Mouse (Mus musculus) spleen, adult 12 weeks (tissue): ENCODE data around the gene Eef2k.

Experiments
- DNase-seq: peaks from one replicate; pipeline ENCODE4 v3.0.0; 2022; ENCODE audit warnings: low spot score

Gene Eef2k

DNA sequence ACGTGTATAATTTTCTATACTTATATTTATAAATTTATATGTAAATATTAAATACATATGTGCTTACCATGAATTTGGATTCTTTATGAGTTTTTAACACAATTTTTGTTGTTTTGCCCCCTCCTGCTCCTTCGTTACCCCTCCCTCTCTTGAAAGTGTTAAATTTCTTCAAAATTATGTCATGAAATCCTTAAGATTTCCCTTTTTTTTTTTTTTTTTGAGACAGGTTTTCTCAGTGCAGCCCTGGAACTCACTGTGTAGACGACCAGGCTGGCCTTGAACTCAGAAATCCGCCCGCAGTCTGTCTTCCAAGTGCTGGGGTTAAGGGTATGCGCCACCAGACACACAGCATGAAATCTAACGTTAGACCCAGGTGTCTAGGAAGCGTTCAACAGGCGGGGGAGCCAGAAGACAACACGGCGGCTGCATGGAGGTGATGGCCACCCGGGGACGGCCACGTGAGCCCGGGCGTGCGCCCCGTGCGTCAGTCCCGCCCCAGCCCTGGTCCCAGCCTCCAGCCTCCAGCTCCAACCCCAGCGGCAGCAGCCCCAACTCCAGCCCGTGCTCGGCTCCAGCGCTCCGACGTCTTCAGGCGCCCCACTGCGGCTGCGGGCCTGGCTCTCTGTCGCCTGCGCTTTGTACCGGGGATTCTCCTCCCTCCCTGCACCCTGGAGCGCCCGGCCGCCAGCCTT is at the start of gene Eef2k:
Gene Eef2k (plus strand): TSS at position 487 of the 692 bp plus-strand sequence.
- peak; percentile 84 for DNase-seq

DNA sequence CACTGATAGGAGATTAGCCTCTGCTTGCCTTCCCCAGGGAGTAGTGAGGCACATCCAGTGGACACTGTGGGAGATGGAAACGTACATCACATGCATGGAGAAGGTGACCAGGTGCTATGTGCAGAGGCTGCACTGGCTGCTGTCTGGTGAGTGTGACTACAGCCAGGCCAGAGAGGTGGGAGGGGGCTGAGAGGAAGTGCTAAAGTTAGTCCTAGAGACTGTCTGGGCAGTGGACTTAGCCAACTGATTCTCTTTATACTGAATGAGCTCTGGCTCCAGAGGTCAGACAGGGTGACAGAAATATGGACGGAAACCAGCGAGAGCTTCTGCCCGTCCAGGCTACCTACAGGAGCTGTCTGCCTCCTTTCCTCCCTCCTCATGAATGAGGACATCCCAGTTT is 47.1 kb upstream of the Eef2k start:
- no peak for DNase-seq

- DNase-seq: no peak
Measured at GRCm38 (mm10) chr7:120796369-120796768, 46.3 kb upstream of the Eef2k start.

DNA sequence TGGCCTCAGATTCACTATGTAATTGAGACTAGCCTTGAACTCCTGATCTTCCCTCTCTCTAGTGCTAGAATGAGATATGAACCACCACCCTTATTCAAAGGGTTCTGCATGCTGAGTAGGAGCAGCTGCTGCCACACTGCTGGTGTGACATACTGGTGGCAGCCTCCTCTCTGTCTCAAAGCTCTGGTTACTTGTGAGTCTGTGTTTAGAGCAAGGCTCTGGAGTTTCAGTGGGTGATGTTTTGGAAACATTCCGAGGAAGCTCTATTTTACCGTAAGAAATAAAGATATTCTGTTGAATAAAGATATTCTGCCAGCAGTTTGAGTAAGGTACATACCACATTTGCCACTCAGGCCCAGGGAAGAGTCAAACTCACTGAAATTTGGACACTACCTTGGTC is 39.4 kb upstream of the Eef2k start:
- no peak for DNase-seq

- DNase-seq: no peak
Measured at GRCm38 (mm10) chr7:120809705-120810104, 32.9 kb upstream of the Eef2k start.

GRCm38 (mm10) chr7:120811834-120812415 is 30.7 kb upstream of the Eef2k start, which contains the start of gene Gm5737:
Gene Gm5737, plus strand, starts transcription at chr7:120812365.
- DNase-seq: no peak

DNA sequence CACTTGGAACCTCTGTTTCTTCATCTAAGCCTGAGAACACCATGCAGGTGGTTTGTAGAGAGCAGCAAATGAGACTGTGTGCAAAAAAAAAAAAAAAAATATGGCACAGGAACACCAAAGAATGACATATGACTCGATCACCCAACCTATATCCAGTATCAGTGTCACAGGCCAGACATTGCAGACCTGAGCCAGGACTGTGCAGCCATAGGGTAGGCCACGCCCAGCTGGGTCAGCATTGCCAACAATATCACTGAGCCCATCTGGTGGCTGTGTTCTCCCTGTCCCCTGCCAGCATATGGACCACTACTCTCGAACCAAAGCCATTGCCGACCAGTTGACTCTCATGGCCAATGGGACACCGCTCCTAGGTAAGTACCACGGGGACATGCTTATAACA is 25.1 kb upstream of the Eef2k start:
- no peak for DNase-seq

- DNase-seq: no peak
Measured at GRCm38 (mm10) chr7:120819386-120819785, 23.2 kb upstream of the Eef2k start.

DNA sequence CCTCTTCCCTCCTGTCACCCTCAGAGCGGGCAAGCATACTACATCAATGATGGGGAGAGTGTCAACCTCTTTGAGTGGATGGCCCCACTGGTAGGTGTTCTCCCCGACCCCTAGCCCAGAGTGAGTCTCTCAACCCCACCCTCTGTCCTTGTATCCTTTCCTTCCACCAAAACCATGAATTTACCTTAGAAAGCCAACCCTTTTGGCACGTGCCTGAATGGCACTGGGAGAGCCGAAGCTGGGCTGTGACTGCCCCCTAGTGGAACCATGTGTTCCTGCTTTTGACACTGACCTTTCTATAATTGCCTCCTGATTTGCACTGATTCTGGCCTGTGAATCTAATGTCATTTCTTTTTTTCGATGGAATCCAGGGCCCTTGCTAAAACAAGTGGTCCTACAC is 19.4 kb upstream of the Eef2k start:
- peak; percentile 40 for DNase-seq

- no peak for DNase-seq
Measured at GRCm38 (mm10) chr7:120825097-120825496, 17.5 kb upstream of the Eef2k start.

GRCm38 (mm10) chr7:120826408-120826807 is 16.2 kb upstream of the Eef2k start:
- no peak for DNase-seq

GRCm38 (mm10) chr7:120830431-120831381 is 11.9 kb upstream of the Eef2k start:
- peak; percentile 61 for DNase-seq

DNA sequence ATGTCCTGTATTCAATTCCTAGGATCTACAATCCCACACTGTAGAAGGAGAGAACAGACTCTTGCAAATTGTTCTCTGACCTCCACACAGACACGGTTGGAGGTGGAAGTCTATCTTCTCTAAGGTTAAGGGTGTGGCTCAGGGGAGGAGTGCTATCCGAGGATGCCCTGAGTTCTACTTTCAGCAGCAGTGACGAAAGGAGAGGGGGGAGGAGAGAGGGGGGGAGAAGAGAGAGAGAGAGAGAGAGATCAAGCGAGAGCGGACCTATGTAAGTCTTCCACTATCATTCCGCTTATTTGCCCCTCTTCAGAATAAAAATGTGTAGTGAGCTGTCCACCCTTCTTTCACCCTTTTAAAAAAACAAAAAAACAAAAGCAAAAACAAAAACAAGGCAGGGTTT is 8.2 kb upstream of the Eef2k start:
- DNase-seq: no peak

DNA sequence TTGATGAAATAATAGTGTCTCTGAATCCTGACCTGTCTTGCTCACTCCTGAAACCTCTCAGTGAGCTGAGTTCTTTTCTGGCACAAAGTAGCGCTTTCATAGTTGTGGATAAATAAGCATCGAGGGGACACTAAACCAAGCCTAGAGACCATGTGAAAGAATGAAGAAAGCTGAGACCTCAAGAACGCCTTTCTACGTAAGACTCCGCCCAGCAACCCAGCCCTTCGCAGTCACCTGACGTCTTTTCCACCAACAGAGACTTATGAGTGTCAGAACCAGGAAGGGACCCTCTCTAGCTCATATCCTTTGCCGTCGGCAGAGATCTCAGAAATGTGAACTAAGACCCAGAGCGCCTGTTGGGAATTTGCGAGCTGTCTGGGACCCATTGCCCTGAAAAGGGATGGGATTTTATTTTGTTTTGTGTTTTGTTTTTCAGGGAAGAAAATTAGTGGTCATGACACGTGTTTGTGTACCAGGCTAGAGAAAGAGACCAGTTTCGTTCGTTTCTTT is 7.7 kb upstream of the Eef2k start:
- DNase-seq: peak; percentile 78

- DNase-seq: peak; percentile 98
Measured at GRCm38 (mm10) chr7:120835449-120836359, 6.9 kb upstream of the Eef2k start.

GRCm38 (mm10) chr7:120836361-120836760 is 6.3 kb upstream of the Eef2k start:
- no peak for DNase-seq

DNA sequence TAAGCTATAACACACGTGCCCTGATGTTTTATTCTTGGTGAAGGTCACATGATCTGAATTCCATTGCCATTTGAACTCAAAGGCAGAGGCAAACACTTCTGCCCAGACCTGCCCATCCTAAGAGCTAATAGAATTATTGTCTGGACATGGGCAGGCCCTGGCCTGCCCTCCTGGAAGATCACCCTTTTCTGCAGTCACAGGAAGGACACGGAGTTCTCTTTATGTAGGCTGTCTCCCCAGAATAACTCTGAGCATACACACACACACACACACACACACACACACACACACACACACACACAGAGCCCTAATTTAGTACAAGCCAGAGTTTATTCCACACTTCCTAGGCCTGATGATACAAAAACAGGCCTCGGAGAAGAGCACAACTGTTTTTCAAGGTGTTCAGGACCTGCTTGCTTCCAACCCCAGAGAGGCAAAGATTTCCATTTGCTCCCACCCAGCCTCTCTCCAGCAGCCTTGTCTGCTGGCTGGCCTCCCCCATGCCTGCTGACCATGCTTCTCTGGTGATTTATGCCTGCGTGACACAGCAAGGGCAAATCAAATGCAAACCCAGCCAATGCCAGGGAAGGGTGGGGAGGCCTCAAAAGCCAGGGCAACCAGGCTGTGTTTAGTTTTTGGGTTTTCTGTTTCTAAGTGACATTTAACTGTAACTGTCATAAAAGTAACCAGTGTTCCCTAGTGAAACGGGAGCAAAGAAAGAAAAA is 4.0 kb upstream of the Eef2k start:
- no peak for DNase-seq

DNA sequence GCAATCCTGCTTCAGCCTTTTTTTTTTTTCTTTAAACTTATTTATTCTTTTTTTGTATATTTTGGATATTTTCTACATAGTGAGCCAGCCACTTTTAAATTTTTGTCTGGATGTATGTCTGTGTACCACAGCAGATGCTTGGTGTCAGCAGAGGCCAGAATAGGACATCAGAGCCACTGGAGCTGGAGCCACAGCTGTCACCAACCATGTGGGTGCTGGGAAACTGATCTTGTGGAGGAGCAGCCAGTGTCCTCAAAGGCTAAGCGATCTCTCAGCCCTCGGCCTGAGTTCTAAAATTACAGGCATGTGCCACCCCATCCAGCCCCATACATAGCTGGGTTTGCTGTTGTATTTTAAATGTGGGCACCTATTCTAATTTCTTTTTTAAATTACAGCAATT is 2.8 kb upstream of the Eef2k start:
- DNase-seq: no peak

GRCm38 (mm10) chr7:120843037-120843621 is 498 bp downstream of the Eef2k start:
- DNase-seq: peak; percentile 70

- DNase-seq: no peak
Measured at GRCm38 (mm10) chr7:120843852-120844435, 1.3 kb downstream of the Eef2k start.
